Mouse (Mus musculus): ENCODE results near the gene Cstf1.

DNA sequence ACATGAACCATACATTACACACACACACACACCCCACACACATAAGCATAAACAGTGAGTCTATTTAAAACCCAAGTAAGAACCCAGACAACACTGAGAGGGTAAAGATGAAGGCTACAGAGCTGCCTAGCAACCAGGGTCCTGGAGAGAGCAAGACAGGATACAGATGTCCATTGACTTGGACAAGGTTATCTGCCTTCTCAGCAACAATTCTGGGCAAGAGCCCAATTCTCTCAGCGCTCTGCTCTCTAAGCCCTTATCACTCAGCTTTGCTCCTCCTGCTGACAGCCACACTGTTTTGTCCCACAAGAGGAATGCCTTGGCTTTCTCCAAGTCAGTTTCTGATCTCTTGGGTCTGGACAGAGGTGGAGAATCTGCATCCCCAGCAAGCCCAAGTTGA, 60.1 kb downstream of the Cstf1 start:
- TF ChIP-seq TAL1 (conservative IDR thresholded peaks at IDR 0.05; ENCODE audit: low read depth, low read length) (no peak), CTCF (IDR thresholded peaks at IDR 0.05; ENCODE audit: low read depth, low read length) (no peak), POLR2AphosphoS5 (IDR thresholded peaks at IDR 0.05; ENCODE audit: insufficient replicate concordance, low read depth, low read length) (no peak), GATA1 (IDR thresholded peaks at IDR 0.05; ENCODE audit: borderline replicate concordance, low read length) (no peak), GATA2 (IDR thresholded peaks at IDR 0.05; ENCODE audit: borderline replicate concordance, low read depth, low read length) (no peak)
